Mouse (Mus musculus) CH12.LX (cell line): ENCODE results near the gene Gm20388. TPM values are rescaled to one million over a fixed set of nuclear protein-coding genes. Genes with fewer than 3 reads are reported as not detected.

ENCODE experiments used
- DNase-seq: peaks from one replicate; pipeline ENCODE4 v3.0.0-alpha.2; 2013; ENCODE audit errors: extremely low read depth
- H3K27ac ChIP-seq: 2 replicates; pipeline ENCODE4 v1.5.1; 2012; ENCODE audit warnings: low read depth, mild to moderate bottlenecking, control low read depth, moderate library complexity; ENCODE audit not compliant: insufficient read depth
- H3K27me3 ChIP-seq: replicated peaks from 2 replicates; pipeline ENCODE3; 2012; ENCODE audit warnings: inconsistent platforms
- H3K36me3 ChIP-seq, 2 experiments: replicated peaks in 1 of 2; 2 replicates each; pipeline versions ENCODE3 to v1.6.1; 2012; ENCODE audit warnings: inconsistent platforms in 1 of 2, low read length in 1 of 2, mild to moderate bottlenecking in 1 of 2, mixed read lengths in 1 of 2, moderate library complexity in 1 of 2; ENCODE audit not compliant: control insufficient read depth in 1 of 2, insufficient read depth in 1 of 2
- H3K4me1 ChIP-seq, 2 experiments: 2 replicates each; pipeline ENCODE4 v1.6.1; 2012; ENCODE audit warnings: inconsistent platforms in 1 of 2, moderate library complexity in 1 of 2; ENCODE audit not compliant: insufficient read depth in 2 of 2, control insufficient read depth in 1 of 2
- H3K4me2 ChIP-seq: 2 replicates; pipeline ENCODE4 v1.6.1; 2012; ENCODE audit warnings: low read depth, mild to moderate bottlenecking, control low read depth; ENCODE audit not compliant: poor library complexity, insufficient read depth, severe bottlenecking
- H3K4me3 ChIP-seq, 3 experiments: fragments of 150-350 bp in 1 of 3; sonication (generic) in 1 of 3; replicated peaks in 1 of 3; 2 replicates each; pipeline versions ENCODE3 to v1.5.1; 2011 to 2012; ENCODE audit warnings: low read depth in 2 of 3, low read length in 2 of 3, mild to moderate bottlenecking in 2 of 3, moderate library complexity in 2 of 3, control low read depth in 1 of 3, improper control_type of control experiment in 1 of 3, inconsistent platforms in 1 of 3, mixed read lengths in 1 of 3; ENCODE audit not compliant: poor library complexity in 1 of 3
- H3K79me2 ChIP-seq: replicated peaks from 2 replicates; pipeline ENCODE4 v1.6.1; 2012; ENCODE audit warnings: mild to moderate bottlenecking, moderate library complexity; ENCODE audit not compliant: control insufficient read depth, poor library complexity, insufficient read depth, severe bottlenecking; ENCODE audit errors: extremely low read depth
- H3K9ac ChIP-seq: 2 replicates; pipeline ENCODE4 v1.6.1; 2012; ENCODE audit warnings: low read depth, mild to moderate bottlenecking, control low read depth, moderate library complexity; ENCODE audit not compliant: insufficient read depth
- H3K9me3 ChIP-seq: replicated peaks from 2 replicates; pipeline ENCODE3; 2012; ENCODE audit warnings: low read length, inconsistent platforms, mixed read lengths
- BHLHE40 ChIP-seq: IDR thresholded peaks from 2 replicates; pipeline ENCODE4 v1.6.1; 2011; ENCODE audit warnings: mild to moderate bottlenecking, low read depth, low read length, improper control_type of control experiment
- CHD1 ChIP-seq: IDR thresholded peaks from 2 replicates; pipeline ENCODE4 v1.6.1; 2012; ENCODE audit warnings: low read depth, low read length, improper control_type of control experiment, inconsistent platforms
- CHD2 ChIP-seq: IDR thresholded peaks from 2 replicates; pipeline ENCODE4 v1.6.1; 2011; ENCODE audit warnings: low read length, improper control_type of control experiment
- CTCF ChIP-seq, 2 experiments: IDR thresholded peaks in 1 of 2; conservative IDR thresholded peaks in 1 of 2; 2 replicates each; pipeline ENCODE4 v1.5.1; 2011 to 2012; ENCODE audit warnings: low read depth in 2 of 2, low read length in 2 of 2, improper control_type of control experiment in 1 of 2, inconsistent platforms in 1 of 2, mild to moderate bottlenecking in 1 of 2, moderate library complexity in 1 of 2
- E2F4 ChIP-seq: IDR thresholded peaks from 2 replicates; pipeline ENCODE4 v1.6.1; 2011; ENCODE audit warnings: low read depth, low read length, improper control_type of control experiment; ENCODE audit not compliant: insufficient replicate concordance
- ELF1 ChIP-seq: IDR thresholded peaks from 2 replicates; pipeline ENCODE4 v1.6.1; 2014; ENCODE audit warnings: low read depth, mild to moderate bottlenecking, inconsistent platforms, low read length, improper control_type of control experiment
- EP300 ChIP-seq: IDR thresholded peaks from 2 replicates; pipeline ENCODE4 v1.6.1; 2011; ENCODE audit warnings: low read length, improper control_type of control experiment
- ETS1 ChIP-seq: conservative IDR thresholded peaks from 2 replicates; pipeline ENCODE4 v1.6.1; 2012; ENCODE audit warnings: low read depth, mild to moderate bottlenecking, inconsistent platforms, low read length, improper control_type of control experiment, moderate library complexity
- GABPA ChIP-seq: IDR thresholded peaks from 2 replicates; pipeline ENCODE4 v1.6.1; 2012; ENCODE audit warnings: low read depth, low read length, improper control_type of control experiment, inconsistent platforms; ENCODE audit not compliant: insufficient replicate concordance
- HCFC1 ChIP-seq: IDR thresholded peaks from 2 replicates; pipeline ENCODE4 v1.6.1; 2012; ENCODE audit warnings: low read depth, mild to moderate bottlenecking, inconsistent platforms, low read length, improper control_type of control experiment
- IRF4 ChIP-seq: IDR thresholded peaks from 2 replicates; pipeline ENCODE4 v1.6.1; 2014; ENCODE audit warnings: low read depth, mild to moderate bottlenecking, inconsistent platforms, low read length, improper control_type of control experiment
- JUN ChIP-seq: IDR thresholded peaks from 2 replicates; pipeline ENCODE4 v1.6.1; 2011; ENCODE audit warnings: low read depth, mild to moderate bottlenecking, low read length, improper control_type of control experiment, moderate library complexity; ENCODE audit not compliant: insufficient read depth
- KAT2A ChIP-seq: IDR thresholded peaks from 2 replicates; pipeline ENCODE4 v1.6.1; 2012; ENCODE audit warnings: low read length, improper control_type of control experiment, inconsistent platforms; ENCODE audit not compliant: insufficient replicate concordance
- MAFK ChIP-seq: IDR thresholded peaks from 2 replicates; pipeline ENCODE4 v1.6.1; 2011; ENCODE audit warnings: low read length, improper control_type of control experiment; ENCODE audit not compliant: insufficient replicate concordance
- MEF2A ChIP-seq: IDR thresholded peaks from 2 replicates; pipeline ENCODE4 v1.6.1; 2014; ENCODE audit warnings: low read depth, mild to moderate bottlenecking, inconsistent platforms, low read length, improper control_type of control experiment, borderline replicate concordance
- MXI1 ChIP-seq: IDR thresholded peaks from 2 replicates; pipeline ENCODE4 v1.6.1; 2011; ENCODE audit warnings: mild to moderate bottlenecking, low read depth, low read length, improper control_type of control experiment
- NELFE ChIP-seq: IDR thresholded peaks from 2 replicates; pipeline ENCODE4 v1.6.1; 2011; ENCODE audit warnings: low read depth, low read length, improper control_type of control experiment
- NRF1 ChIP-seq: IDR thresholded peaks from 2 replicates; pipeline ENCODE4 v1.6.1; 2014; ENCODE audit warnings: low read depth, mild to moderate bottlenecking, inconsistent platforms, low read length, improper control_type of control experiment, moderate library complexity
- PAX5 ChIP-seq: IDR thresholded peaks from 2 replicates; pipeline ENCODE4 v1.6.1; 2012; ENCODE audit warnings: low read length, inconsistent platforms, mixed read lengths
- POLR2A ChIP-seq: IDR thresholded peaks from 2 replicates; pipeline ENCODE4 v1.6.1; 2011; ENCODE audit warnings: low read depth, mild to moderate bottlenecking, improper control_type of control experiment, low read length
- POLR2AphosphoS2 ChIP-seq: IDR thresholded peaks from 2 replicates; pipeline ENCODE4 v1.6.1; 2011; ENCODE audit warnings: low read depth, low read length, improper control_type of control experiment
- RAD21 ChIP-seq: IDR thresholded peaks from 2 replicates; pipeline ENCODE4 v1.6.1; 2011; ENCODE audit warnings: low read depth, mild to moderate bottlenecking, low read length, improper control_type of control experiment, moderate library complexity
- RCOR1 ChIP-seq: conservative IDR thresholded peaks from 2 replicates; pipeline ENCODE4 v1.6.1; 2012; ENCODE audit warnings: low read depth, mild to moderate bottlenecking, inconsistent platforms, low read length, improper control_type of control experiment
- SIN3A ChIP-seq: IDR thresholded peaks from 2 replicates; pipeline ENCODE4 v1.6.1; 2012; ENCODE audit warnings: low read length, improper control_type of control experiment, inconsistent platforms
- SMC3 ChIP-seq: IDR thresholded peaks from 2 replicates; pipeline ENCODE4 v1.6.1; 2011; ENCODE audit warnings: low read depth, low read length, improper control_type of control experiment
- UBTF ChIP-seq: IDR thresholded peaks from 2 replicates; pipeline ENCODE4 v1.6.1; 2012; ENCODE audit warnings: low read depth, mild to moderate bottlenecking, inconsistent platforms, low read length, improper control_type of control experiment, moderate library complexity
- USF1 ChIP-seq: IDR thresholded peaks from 2 replicates; pipeline ENCODE4 v1.6.1; 2014; ENCODE audit warnings: low read depth, mild to moderate bottlenecking, inconsistent platforms, low read length, improper control_type of control experiment
- USF2 ChIP-seq: conservative IDR thresholded peaks from 2 replicates; pipeline ENCODE4 v1.6.1; 2011; ENCODE audit warnings: low read depth, low read length, improper control_type of control experiment
- ZC3H11A ChIP-seq: IDR thresholded peaks from 2 replicates; pipeline ENCODE4 v1.6.1; 2012; ENCODE audit warnings: low read depth, mild to moderate bottlenecking, inconsistent platforms, low read length, improper control_type of control experiment
- ZMIZ1 ChIP-seq: IDR thresholded peaks from 2 replicates; pipeline ENCODE4 v1.6.1; 2012; ENCODE audit warnings: low read depth, mild to moderate bottlenecking, inconsistent platforms, low read length, improper control_type of control experiment
- ZNF384 ChIP-seq: IDR thresholded peaks from 2 replicates; pipeline ENCODE4 v1.6.1; 2012; ENCODE audit warnings: low read depth, low read length, improper control_type of control experiment, inconsistent platforms
- dilution Hi-C: fragments of 300-500 bp; cut with MboI; formaldehyde crosslinking; loops from 2 replicates; pipeline ENCODE4 v1.14.3; 2020; ENCODE audit warnings: low sequenced_read_pairs; ENCODE audit not compliant: extremely low pct_unique_long_range_greater_than_20kb, extremely low pct_ligation_motif_present
- in situ Hi-C: fragments of 300-500 bp; cut with MboI; formaldehyde crosslinking; loops from 3 replicates; pipeline ENCODE4 v1.14.3; 2019; ENCODE audit warnings: low sequenced_read_pairs, low pct_ligation_motif_present, low pct_unique_long_range_greater_than_20kb, mixed read lengths
- polyA plus RNA-seq: library from polyadenylated mRNA; unstranded; fragments of >175 nt; gene quantifications from 2 replicates; pipeline ENCODE4 v1.2.1, GENCODE M21; 2012; ENCODE audit warnings: low read depth; ENCODE audit not compliant: insufficient read length
- total RNA-seq, 2 experiments: library from RNA; depleted of rRNA; stranded (reverse); fragments of 300-350 nt in 1 of 2; fragments of >200 nt in 1 of 2; gene quantifications; 2 replicates each; pipeline ENCODE4 v1.2.3; 2012 to 2014

Gm20388 gene
- total and polyA plus RNA-seq, 3 experiments: 14.8 to 26.3 (median 22.2) TPM

DNA sequence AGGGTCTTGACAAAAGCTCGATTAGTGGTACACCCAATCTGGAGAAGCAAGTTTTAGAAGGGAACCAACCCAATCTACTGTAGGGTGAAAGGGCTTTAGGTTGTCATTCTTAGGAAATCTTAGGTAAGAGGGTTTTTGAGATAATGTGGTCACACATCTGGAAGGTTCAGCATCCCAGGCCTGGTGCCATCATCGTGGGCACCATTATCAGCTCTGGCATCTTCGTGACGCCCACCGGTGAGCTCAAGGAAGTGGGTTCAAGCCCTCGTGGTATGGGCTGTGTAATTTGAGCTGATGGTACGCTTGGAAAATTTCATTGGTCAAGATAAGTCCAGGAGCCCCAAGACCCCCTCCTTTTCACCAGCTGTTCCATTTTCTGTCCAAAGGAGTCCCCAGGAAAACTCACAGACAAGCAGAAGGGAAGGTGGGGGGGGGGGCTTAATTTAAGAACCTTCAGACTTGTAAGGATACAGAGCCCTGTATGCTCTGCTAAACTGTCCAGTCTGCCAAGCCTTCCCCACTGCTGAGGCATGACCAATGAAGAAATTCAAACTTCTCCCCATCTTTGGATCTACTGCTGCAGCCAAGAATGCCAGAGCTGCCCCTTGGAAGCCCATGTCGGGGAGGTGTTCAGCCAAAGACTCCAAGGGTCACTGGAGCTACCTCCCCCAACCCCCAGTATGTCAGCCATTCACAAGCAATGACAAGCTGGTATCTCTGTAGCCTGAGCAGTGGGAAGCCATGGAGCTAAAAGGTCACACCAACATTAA, 1997.9 kb downstream of the Gm20388 start:
- Histone ChIP-seq H3K4me1 (peaks cover 30 to 48% of the 10 kb centered on the region in 2 experiments), H3K36me3 (peaks cover 22 to 30% of the 10 kb centered on the region in 2 experiments), H3K9ac (peak overlapping the region; percentile 85), H3K79me2 (peaks cover 54% of the 10 kb centered on the region), H3K4me2 (peak overlapping the region; percentile 53), H3K9me3 (no peaks in the 10 kb centered on the region), H3K27ac (peak overlapping the region; percentile 66), H3K4me3 (peak overlapping the region; percentile 65 to 98 (median 70)), H3K27me3 (no peaks in the 10 kb centered on the region)
- dilution Hi-C loops (no loop called here), in situ Hi-C loops (loop anchor here (5.0 kb wide), 1 partner anchor 56 kb away; no protein-coding TSS in a partner anchor)
- TF ChIP-seq IRF4 (no peak), POLR2A (no peak), ETS1 (no peak), MAFK (no peak), RAD21 (no peak), SMC3 (no peak), BHLHE40 (no peak), E2F4 (no peak), MEF2A (no peak), USF1 (no peak), GABPA (no peak), NRF1 (no peak), HCFC1 (no peak), CHD2 (no peak), ZMIZ1 (no peak), EP300 (no peak), CHD1 (no peak), POLR2AphosphoS2 (no peak)
- no peak for DNase-seq

DNA sequence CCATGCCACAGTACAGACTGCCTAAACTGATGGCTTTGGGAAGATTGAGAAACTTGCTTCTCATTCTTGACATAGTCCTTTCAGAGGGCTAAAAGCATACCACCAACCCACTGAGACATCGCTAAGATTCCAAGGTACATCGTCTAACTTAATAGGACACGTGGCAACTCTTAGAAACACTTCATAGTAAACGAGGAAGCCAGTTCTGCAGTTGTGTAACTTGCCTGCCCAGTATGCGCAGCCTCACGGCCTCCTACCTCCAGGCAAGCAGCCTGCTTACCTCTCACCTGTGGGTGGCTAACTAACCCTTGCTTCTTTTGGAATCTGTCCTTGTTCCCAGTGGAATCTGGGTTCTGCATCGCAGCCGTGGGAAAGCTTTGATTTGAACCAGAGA, 1998.5 kb downstream of the Gm20388 start:
- Histone ChIP-seq H3K79me2 (peaks cover 48% of the 10 kb centered on the region), H3K36me3 (peaks cover 16 to 24% of the 10 kb centered on the region in 2 experiments), H3K4me2 (peak overlapping the region; percentile 53; the same call in 1 of the 2 replicates), H3K27me3 (no peaks in the 10 kb centered on the region), H3K9me3 (no peaks in the 10 kb centered on the region), H3K27ac (peak overlapping the region; percentile 66), H3K9ac (peak overlapping the region; percentile 85), H3K4me3 (peak overlapping the region in 1 of 3 experiments; percentile 98), H3K4me1 (peaks cover 36 to 54% of the 10 kb centered on the region in 2 experiments)
- in situ Hi-C loops (loop anchor here (5.0 kb wide), 1 partner anchor 57 kb away; no protein-coding TSS in a partner anchor), dilution Hi-C loops (no loop called here)
- no peak for DNase-seq
- no peak for TF ChIP-seq PAX5
- no peak for TF ChIP-seq JUN
- peak; percentile 38; the same call in 1 of the 2 replicates for TF ChIP-seq SIN3A
- TF ChIP-seq ETS1: no peak
- no peak for TF ChIP-seq MAFK
- no peak for TF ChIP-seq BHLHE40
- TF ChIP-seq CHD1: no peak
- no peak for TF ChIP-seq UBTF
- TF ChIP-seq ELF1: no peak
- no peak for TF ChIP-seq GABPA
- no peak for TF ChIP-seq RCOR1
- no peak for TF ChIP-seq USF1
- no peak for TF ChIP-seq ZNF384
- TF ChIP-seq ZC3H11A: no peak
- TF ChIP-seq KAT2A: no peak
- no peak for TF ChIP-seq POLR2A
- no peak for TF ChIP-seq USF2
- TF ChIP-seq HCFC1: no peak
- TF ChIP-seq NELFE: no peak
- peak; percentile 61; the same call in 1 of the 2 replicates for TF ChIP-seq MXI1
- TF ChIP-seq CTCF (conservative IDR thresholded peaks at IDR 0.05 in 1 of 2, IDR thresholded peaks at IDR 0.05 in 1 of 2; ENCODE audit: low read depth in 2 of 2, low read length in 2 of 2): no peak
